Mouse (Mus musculus) cerebellum, postnatal 10 days (tissue): Measurements from ENCODE around the gene Rcn3.
"Not testable (repeated sequence)": the region's sequence is repeated elsewhere in the genome, so short reads cannot be mapped to it uniquely, and the experiment has no call there.

Experiments used
- DNase-seq, 2 experiments: peaks; one replicate each; pipeline ENCODE4 v3.0.0; 2021; ENCODE audit warnings: mixed read lengths in 2 of 2

Gene Rcn3

DNA sequence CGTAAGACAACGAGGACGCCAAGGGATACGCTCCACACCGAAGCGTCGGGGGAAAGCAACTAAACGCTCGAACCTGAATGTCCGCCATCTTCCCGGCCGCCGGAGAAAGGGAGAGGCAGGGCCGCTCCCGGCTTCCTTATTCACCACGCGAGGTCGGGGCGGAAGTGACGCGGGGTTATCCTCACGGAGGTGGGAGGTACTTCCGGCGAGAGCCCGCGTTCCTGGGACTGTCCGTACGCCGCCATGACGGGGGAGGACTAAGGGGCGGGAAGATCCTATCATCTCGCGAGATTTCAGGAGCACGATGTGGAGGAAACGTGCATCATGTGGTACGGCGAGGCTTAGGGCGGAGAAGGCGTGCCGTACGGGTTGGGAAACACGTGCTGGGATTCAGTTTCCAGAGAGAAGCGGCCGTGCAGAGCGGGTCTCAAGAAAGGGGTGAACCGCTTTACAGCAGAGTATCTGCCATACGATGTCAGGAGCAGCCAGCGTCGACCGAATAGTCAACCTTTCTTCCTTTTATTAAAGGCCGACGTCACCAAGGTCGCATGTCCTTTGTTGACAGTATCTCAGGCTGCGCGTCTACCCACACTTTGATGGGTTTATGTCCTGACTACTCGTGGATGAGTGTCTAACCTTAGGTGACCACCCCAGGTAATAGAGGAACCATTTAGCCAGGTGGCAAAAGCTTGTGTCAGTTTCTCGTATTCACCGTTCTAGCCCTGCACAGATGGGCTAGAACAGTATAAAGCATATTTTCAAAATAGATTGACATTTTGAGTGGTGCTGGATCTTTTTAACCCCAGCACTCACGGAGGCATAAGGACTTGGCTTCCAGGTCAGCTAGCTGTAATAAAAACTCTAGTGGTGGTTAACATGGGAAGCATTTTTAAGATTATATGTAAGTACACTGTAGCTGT, 32.5 kb upstream of the Rcn3 start, which contains the start of gene Rps11:
TSS of gene Rps11 (minus strand) at position 216 of the 920 bp plus-strand sequence.
- peak; percentile 99 for DNase-seq

DNA sequence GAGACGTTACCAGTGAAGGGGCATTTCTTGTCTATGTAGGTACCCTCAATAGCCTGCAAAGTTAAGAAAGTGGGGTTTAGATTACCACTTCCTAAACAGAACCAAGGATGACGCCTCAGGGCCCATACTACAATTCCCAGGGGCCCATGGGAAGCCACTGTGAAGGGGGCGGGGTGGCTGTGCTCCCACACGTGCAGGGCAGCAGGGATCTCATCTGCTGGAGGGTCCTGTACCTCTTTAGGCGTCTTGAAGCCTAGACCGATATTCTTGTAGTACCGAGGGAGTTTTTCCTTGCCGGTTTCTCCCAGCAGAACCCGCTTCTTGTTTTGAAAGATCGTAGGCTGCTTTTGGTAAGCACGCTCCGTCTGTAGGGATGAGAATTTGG, 31.2 kb upstream of the Rcn3 start:
- peak; percentile 50 to 56 for DNase-seq

DNA sequence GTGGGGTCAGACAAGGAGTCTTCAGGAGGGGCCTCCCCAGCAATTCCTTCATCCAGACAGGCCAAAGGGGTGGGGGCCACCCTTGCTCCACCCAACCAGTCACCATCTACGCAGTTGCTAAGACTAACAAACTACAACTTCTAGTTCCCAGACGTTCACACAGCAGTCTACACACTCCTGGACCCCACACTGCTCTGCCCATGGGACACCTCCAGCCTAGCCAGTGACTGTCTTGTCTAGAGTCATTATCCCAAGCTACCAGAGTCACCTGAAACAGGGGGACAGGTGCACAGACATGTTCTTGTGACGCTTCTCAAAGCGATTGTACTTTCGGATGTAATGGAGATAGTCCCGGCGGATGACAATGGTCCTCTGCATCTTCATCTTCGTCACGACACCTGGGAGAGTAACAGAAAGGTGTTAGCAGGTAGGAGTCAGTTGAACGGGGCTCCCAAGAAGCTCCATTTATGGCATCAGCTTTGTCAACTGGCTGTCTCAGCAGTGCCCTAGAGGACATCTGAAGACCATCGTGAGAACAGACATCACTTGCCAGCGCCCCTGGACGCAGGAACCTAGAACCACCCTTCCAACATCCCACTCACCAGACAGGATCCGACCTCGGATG, 30.7 kb upstream of the Rcn3 start:
- peak in 1 of 2 experiments; percentile 5 for DNase-seq

DNA sequence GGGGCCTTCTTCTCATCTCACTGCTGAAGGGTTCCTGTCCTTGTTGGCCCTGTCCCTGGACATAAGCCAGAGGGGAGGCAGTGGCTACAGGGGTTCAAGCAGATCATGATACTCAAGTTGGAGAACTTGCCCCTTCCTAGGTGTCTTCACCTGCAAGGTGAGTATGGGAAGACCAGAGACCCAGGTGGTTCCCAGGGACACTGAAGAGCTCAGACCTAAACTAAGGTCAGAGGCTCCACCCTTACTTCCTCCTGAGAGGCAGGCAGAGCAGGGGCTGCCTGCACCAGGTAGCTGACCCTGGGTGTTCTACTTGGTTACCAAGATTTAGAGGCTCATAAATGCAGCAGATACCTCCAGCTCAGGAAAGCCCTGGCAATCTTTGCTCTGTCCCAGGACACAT, 29.9 kb upstream of the Rcn3 start:
- DNase-seq, result peak; percentile 7 to 10

DNA sequence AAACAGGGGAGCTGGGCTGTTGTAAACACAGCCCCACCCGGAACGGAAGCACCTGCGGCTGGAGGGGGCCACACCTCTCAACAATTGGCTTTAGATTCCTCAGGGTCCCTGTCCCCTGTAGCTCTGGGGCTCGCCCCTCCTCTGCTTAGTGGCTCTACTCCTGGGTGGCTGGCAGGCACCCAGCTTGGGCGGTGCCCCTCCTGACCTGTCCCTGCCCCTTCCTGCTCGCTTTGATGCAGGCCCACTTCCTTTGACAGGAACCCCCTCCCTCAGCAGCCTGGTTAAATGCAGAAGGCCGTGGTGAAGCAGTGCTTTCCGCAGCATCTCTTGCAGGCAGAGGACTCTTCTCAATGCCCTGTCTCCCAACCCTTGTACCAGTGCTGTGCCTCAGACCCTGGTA, 29.4 kb upstream of the Rcn3 start:
- DNase-seq, result peak; percentile 23 to 29

DNA sequence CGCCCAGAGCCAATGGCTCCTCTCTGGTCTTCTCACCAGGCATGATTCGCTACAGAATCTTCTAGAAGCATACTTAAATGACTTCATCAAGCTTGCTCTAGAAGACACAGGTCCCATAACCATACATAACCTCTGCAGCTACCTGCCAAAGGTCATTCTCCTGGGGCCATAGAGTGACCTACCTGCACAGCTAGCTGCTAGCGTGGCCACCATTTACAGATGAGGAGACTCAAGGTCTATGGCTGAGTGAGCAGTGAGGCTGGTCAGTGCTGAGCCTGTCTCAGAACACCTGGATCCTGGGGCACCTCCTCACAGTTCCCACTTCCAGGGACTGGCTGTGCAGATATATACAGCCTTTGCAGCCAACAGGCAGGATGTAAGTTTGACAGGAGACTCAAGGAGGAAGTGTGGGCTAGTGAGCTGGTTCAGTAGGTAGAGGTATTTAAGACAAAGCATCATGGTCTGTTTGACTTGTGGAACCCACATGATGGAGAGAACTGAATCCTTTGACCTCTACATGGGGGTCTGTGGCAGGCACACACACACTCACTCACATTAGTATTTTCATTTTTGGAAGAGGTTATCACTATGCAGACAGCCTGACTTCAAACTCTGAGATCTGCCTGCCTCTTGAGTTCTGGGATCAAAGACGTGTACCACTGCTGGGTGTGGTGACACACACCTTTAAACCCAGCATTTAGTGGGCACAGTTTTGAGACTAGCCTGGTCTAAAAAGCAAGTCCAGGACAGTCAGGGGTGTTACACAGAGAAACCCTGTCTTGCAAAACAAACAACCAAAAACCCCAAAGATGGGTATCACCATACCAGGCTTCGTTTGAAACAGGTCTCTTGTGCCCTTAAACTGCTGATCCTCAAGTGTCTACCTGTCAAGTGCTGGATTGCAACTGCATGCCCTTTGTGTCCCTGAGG, 28.0 kb upstream of the Rcn3 start:
- no peak for DNase-seq

DNA sequence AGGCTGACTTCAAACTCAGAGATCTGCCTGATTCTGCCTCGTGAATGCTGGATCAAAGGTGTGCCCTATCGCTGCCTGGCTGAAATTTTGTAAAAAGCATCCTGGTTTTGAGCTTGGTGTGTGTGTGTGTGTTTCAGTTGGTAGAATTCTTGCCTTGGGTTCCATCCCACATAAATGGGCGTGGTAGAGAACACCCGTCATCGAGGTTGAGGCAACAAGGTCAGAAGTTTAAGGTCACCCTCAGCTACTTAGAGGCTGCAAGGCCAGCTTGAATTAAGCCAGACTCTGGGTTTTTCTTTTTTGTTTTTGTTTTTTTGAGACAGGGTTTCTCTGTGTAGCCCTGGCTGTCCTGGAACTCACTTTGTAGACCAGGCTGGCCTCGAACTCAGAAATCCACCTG, 26.3 kb upstream of the Rcn3 start:
- DNase-seq, result no peak

DNA sequence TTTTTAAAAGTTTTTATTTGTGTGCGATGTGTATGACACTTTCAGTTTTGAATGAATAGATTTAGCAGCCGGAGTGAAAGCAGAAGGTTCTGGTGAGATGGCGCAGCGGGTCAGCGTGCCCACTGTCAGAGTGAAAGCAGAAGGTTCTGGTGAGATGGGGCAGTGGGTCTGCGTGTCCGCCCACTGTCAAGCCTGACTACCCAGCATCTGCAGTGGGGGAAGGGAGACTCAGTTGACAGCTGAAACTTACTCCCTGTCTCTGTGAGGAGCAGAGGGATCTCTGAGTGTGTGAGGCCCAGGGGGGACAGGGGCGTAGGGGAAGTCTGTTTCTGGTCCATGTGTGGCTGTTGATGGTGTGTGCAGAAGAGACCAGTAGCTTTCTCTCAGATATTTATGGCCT, 25.5 kb upstream of the Rcn3 start:
- DNase-seq, result peak in 1 of 2 experiments; percentile 7

DNA sequence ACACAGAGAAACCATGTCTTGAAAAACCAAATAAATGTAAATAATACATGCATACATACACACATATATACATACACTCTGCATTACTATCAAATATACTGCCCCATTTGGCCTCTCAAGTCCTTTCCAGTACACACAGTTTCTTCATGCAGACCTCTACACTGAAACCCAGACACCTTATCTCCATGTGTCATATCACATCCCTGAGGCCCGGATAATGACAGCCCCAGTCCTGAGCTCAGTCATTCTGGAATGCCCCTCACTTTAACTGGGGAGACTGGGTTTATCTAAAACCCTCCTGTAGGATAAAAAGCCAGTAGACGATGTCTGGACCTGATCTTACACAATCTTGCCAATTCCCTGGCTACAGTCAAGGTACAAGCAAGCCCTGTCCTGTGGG, 21.5 kb upstream of the Rcn3 start:
- DNase-seq, result no peak

DNA sequence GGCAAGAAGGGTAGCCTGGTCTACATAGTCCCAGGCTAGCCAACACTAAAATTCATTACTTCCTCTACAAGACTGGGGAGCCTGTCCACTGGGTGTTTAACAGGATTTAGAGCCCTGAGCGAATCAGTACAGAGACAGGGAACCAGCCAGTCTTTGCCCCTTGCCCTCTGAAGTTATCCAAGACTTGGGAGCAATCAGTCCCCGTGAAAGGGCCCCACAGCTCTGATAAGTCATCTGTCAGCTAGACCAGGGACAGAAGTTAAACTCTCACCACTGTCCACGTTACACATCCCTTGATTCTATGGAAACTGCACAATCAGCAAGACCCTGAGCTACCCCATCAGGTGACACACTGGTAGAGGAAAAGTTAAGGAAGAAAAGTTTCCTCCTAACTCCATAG, 20.5 kb upstream of the Rcn3 start:
- no peak for DNase-seq

DNA sequence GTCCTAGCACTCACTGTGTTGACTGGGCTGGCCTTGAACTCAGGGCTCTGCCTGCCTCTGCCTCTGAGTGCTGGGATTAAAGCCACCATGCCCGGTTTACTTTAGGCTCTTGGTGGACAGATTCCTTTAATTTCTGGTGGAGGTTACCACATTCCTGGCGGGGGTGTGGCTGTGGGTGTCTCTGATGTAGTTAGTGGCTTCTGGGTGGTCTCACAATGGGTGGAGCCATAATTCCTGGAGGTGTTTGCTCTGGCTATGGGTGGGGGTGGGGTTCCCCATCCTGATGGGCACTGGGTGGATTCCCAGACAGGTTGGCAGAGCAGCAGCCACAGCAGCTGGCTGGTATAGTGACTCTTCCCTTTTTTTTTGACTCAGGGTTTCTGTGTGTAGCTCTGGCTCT, 19.9 kb upstream of the Rcn3 start:
- no peak for DNase-seq

DNA sequence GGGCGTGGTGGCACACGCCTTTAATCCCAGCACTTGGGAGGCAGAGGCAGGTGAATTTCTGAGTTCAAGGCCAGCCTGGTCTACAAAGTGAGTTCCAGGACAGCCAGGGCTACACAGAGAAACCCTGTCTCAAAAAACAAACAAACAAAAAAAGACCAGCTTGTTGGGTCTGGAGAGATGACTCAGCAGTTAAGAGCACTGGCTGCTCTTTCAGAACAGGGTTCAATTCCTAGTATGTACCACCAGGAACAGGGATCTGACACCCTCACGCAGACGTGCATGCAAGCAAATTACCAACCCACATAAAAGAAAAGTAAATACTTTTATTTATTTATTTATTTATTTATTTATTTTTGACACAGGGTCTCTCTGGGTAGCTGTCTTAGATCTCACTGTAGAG, 18.1 kb upstream of the Rcn3 start:
- not testable (repeated sequence) for DNase-seq

DNA sequence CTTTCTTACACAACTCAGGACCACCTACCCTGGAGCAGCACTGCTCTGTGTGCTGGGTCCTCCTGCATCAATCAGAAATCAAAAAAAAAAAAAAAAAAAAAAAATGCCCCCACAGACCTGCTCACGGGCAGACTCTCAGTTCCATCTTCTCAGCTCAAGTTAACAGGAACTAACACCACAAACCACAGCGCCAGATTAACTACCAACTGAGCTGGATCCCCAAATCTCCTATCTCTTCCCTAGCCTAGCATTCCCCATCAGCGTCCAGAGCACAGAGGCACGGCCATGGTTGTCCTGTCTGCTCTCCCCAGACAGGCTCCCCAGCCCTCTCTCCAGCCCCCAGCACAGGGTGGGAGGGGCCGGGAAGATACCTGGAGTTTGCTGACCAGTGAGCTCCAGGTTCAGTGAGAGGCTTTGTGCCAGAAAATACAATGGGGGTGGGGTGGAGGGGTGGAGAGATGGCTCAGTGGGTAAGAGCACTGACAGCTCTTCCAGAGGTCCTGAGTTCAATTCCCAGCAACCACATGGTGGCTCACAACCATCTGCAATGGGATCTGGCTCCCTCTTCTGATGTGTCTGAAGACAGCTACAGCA, 15.1 kb upstream of the Rcn3 start:
- DNase-seq, result no peak

DNA sequence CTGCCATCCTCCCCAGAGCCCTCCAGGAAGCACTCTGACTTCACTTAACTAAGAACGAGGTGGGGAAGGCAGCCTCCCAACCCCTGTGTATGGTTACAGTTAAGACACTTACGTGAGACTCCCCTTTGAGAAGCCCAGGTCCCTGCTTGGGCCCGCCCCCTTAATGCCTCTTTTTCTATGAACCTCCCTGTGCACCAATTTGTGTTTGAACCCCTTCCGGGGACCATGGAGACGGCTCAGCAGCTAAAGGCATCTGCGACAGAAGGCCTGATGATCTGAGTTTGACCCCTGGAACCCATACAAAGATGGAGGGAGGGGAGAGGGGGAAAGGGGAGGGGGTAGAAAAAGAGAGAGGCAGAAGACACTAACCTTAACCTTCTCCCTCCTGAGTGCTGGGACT, 14.4 kb upstream of the Rcn3 start:
- DNase-seq, result no peak

DNA sequence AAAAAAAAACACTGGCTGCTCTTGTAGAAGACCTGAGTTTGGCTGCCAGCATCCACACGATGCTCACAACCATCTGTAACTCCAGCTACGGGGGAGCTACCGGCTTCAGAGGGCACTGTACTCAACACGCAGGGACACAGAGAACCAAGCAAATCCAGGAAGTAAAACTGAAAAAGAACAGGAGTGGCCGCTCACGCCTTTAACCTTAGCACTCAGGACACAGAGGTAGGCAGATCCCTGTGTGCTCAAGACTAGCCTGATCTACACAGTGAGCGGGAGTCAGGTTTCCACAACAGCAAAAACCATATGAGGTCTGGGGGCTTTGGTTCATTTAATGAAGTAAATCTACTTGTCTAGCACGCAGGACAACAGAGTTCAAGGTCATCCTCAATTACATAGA, 13.5 kb upstream of the Rcn3 start:
- no peak for DNase-seq

DNA sequence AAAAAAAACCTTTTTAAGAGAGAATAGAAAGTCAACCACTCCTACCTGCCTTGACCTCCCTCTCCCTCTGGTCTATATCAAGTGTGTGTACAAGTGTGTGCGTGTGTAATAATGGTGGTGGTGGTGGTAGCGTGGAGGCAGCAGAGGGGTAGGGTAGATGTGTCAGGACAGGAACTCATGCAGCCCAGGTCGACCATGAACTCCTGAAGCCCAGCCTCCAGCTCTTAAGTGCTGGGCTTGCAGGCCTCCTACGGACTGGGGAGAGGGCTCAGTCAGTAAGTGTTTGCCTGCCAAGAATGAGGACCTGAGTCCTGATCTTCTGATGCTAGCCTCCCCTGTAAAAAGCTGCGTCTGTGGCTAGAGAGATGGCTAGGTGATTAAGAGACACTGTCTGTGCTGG, 12.9 kb upstream of the Rcn3 start:
- DNase-seq, result no peak

DNA sequence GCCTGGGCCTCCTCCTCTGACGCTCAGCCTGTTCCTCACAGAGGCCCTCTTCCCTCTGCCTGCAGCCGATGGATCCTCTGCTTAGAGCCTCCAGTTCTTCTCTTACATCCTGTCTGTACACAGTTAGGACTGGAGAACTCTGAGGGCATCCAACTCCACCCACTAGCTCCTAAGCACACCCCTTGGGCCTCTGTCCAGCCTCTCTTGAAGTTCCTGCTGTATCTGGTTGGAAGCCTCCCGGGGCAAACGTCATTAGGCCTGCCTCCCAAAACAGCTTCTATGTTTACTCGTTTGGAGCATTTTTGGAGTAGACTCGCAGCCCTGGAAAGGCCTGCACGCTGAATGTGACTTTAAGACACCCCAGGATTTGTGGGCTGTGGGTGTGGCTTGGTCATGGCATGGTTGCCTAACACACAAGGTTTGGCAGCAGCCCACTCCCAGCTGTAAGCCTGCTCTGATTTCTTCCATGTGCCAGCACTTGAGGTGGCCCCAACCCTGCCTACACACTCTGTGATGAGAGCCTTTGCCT, 11.7 kb upstream of the Rcn3 start, which contains the start of gene Fcgrt:
TSS of gene Fcgrt (minus strand) at position 200 of the 529 bp plus-strand sequence.
- DNase-seq, result peak; percentile 82

DNA sequence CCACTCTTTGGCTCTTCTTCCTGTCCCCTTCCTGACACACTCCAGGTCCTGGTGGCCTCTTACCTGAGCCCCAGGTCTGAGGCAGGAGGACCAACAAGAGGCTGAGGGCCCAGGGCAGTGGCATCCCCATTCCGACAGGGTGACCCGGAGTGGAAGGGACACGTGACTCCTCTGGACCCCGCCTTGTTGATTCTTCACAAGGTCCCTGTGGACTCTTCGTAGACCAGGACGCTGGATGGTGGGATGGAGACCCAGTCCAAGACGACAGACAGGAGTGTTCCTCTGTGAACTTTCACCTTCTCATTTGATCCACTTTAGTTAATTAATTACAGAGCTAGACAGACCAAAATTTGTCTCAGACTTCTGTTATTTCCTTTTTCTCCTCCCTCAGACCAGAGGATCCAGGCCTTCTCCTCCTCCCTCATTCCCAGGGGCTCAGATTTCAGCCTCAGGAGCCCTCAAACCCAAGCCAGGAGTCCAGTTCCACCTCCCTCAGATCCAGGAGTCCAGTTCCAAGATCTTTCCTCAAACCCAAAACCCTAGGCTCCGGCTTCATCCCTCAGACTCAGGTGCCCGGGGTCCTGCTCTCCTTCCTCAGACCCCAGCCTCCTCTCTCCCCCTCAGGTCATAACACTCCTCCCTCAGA, 11.0 kb upstream of the Rcn3 start:
- no peak for DNase-seq

DNA sequence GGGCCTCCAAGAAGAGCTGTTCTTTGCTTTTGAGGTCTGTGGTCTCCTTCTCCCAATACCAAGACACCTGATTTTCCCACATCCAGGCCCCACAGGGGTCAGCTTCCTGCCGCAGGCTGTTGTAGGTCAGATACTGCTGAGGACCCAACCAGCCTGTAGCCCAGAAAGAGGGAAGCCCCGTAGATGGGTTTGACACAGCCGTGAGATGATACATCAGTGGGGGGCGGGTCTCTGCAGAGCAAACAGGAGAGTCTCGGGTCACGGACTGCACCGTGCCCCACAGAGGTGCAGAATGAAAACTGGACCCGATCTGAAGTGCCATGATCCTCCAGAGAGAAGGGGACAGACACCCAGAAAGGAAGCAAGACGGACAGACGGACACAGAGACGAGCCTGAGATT, 10.4 kb upstream of the Rcn3 start:
- no peak for DNase-seq

DNA sequence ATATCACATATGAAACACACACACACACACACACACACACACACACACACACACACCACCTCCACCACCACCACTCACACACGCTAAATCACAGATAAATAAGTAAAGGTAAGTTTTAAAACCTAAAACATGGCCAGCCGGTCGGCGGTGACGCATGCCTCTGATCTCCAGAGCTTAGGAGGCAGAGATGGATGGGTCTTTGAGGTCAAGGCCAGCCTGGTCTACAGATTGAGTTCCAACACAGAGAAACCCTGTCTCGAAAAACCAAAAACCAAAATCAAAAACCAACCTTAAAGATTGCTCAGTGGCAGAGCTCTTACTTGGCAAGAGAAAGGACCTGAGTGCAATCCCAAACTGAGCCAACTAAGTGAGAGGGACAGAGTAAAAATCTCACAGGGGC, 8.0 kb upstream of the Rcn3 start:
- DNase-seq, result no peak

DNA sequence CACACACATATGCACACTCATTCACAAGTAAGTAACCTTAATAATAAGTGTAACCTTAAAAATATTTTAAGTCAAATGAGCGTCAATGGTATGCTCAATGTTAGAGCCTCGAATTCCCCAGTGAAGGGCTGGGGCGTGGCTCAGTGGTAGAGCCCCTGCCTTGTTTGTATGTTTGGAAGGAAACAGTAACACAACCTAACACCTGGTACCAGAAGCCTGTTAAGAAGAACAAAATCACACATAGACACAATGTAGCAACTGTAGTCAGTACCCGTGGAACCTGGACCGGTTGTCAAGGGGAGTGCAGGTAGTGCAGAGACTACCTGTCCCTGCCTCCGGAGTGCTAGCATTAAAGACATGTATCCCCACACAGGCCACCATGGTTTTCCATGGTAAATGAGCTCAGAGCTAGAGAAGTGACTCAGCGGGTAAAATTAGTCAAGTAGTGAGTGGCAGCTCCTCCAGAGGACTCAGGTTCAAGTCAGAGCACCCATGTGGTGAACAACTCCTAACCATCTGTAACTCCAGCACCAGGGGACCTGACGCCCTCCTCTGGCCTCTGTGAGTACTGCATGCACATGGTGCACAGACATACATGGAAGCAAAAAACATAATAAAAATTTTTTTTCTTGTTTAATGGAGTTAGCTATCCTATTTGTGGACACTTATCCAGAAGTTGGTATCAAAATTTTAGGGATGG, 6.7 kb upstream of the Rcn3 start:
- DNase-seq, result no peak
